Mouse (Mus musculus) liver, embryonic 12.5 days (tissue): ENCODE data around the gene Svopl. TPM values are rescaled to one million over a fixed set of nuclear protein-coding genes. Genes with fewer than 3 reads are reported as not detected.

Experiments
- ATAC-seq: fragments of 200-750 bp; cut with Nextera tagmentation; 2 replicates; pipeline ENCODE4 v1.8.0; 2017; ENCODE audit warnings: moderate number of reproducible peaks, mild to moderate bottlenecking, moderate library complexity
- H3K27ac ChIP-seq: fragments of 300-500 bp; sonication (generic); 2 replicates; pipeline ENCODE4 v1.5.1; 2016; ENCODE audit warnings: mild to moderate bottlenecking
- H3K27me3 ChIP-seq: fragments of 300-500 bp; sonication (generic); replicated peaks from 2 replicates; pipeline ENCODE4 v1.6.1; 2016; ENCODE audit warnings: mild to moderate bottlenecking, moderate library complexity
- H3K36me3 ChIP-seq: fragments of 300-500 bp; sonication (generic); 2 replicates; pipeline ENCODE4 v1.6.1; 2016; ENCODE audit warnings: mild to moderate bottlenecking, moderate library complexity
- H3K4me1 ChIP-seq: fragments of 300-500 bp; sonication (generic); 2 replicates; pipeline ENCODE4 v1.6.1; 2016
- H3K4me2 ChIP-seq: fragments of 300-500 bp; sonication (generic); 2 replicates; pipeline ENCODE4 v1.6.1; 2016; ENCODE audit warnings: mild to moderate bottlenecking, moderate library complexity
- H3K4me3 ChIP-seq: fragments of 300-500 bp; sonication (generic); 2 replicates; pipeline ENCODE4 v1.5.1; 2016; ENCODE audit warnings: mild to moderate bottlenecking, moderate library complexity
- H3K9ac ChIP-seq: fragments of 300-500 bp; sonication (generic); 2 replicates; pipeline ENCODE4 v1.6.1; 2016; ENCODE audit warnings: mild to moderate bottlenecking, moderate library complexity
- H3K9me3 ChIP-seq: fragments of 300-500 bp; sonication (generic); replicated peaks from 2 replicates; pipeline ENCODE4 v1.6.1; 2016; ENCODE audit warnings: mild to moderate bottlenecking, moderate library complexity
- WGBS: fragments of 180-500 bp; shearing (Covaris S2); methylation state at CpG from one replicate; pipeline ENCODE4 v1.1.7; 2016; ENCODE audit not compliant: insufficient replicate concordance; 5-methylcytosine and 5-hydroxymethylcytosine counted together
- polyA plus RNA-seq: library from polyadenylated mRNA; unstranded; fragments of >200 nt; fragmentation: Nextera tagmentation; extraction: Ambion mirVana; gene quantifications from 2 replicates; pipeline ENCODE4 v1.2.1, GENCODE M21; 2016

Gene Svopl
- 0.05 TPM in 1 of 2 replicates, not detected in the other for polyA plus RNA-seq

DNA sequence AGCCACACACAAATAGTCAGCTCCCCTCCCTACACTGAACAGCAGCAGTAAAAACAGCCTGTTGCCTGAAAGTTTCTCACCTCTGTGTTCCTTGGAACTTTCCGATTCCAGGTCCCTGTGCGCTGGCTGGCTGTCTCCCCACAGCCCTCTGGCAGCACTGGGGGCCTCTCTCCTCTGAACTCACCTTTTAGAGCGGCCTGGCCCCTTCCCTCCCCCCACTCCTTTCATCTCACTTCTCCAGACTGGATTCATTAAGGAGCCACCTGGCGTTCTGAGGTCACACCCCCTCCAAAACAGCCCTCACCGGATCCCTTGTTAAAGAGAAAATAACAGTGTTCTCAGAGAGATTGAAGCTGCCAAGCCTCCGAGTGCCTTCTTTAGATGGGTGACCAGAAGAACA lies at the start of gene Svopl:
Gene Svopl (minus strand): TSS at position 159 of the 400 bp plus-strand sequence.
- Histone ChIP-seq H3K4me3 (no peak within 1 kb of the TSS), H3K4me1 (peaks cover 4% of the 10 kb centered on the region; the same call in 1 of the 2 replicates), H3K27ac (no peak within 1 kb of the TSS), H3K4me2 (no peak within 1 kb of the TSS), H3K36me3 (no peaks in the 10 kb centered on the region), H3K9ac (no peak within 1 kb of the TSS), H3K9me3 (no peaks in the 10 kb centered on the region), H3K27me3 (no peaks in the 10 kb centered on the region)
- WGBS: 46% methylated on average over 6 of the region's 6 CpGs
- no peak for ATAC-seq

DNA sequence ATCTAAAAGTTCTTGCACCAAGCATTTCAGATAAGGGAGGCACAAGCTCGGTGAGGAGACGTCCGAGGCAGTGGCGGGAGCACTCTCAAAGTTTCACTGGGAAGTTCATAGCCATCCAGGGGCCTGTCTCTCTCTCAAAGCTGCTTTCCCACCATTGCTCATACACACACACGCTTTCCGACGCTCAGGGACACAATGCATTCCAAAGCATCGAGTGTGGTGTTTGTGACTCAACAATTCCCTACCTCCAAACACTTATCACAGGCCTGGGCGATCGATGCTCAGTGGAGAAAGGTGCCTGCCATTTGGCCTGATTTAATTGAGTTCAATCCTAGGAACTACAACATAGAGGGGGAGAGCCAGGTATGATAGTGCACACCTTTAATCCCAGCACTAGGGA lies 47.9 kb upstream of the Svopl start:
- H3K9ac ChIP-seq: no peak overlapping the region
- ATAC-seq: no peak
- H3K36me3 ChIP-seq: no peaks in the 10 kb centered on the region
- H3K27me3 ChIP-seq: no peaks in the 10 kb centered on the region
- no peak overlapping the region for H3K4me3 ChIP-seq
- H3K27ac ChIP-seq: no peak overlapping the region
- WGBS: 78% methylated on average over 10 of the region's 10 CpGs
- H3K9me3 ChIP-seq: no peaks in the 10 kb centered on the region
- 0 out of 2 replicates have a peak, but pooled peaks cover 3% of the 10 kb centered on the region for H3K4me1 ChIP-seq
- no peak overlapping the region for H3K4me2 ChIP-seq

DNA sequence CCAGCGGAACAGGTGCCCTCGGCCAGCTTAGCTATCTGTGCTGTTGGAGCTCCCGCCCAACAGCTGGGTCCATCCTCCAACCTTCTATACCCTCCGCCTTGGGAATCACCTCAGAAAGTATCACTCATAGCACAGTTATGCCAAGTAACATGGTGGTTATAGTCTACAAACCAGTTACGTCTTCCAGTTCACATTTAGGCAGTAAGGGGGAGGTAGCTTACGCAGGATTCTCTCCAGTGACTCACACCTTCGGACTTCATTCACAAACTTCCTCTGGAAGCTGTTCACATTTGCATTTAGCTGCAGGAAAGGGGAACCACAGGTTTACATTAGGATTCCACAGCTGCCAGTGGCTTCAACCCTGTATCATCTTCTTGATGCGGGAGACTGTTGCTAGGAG lies 45.7 kb upstream of the Svopl start:
- Histone ChIP-seq H3K36me3 (no peaks in the 10 kb centered on the region), H3K9me3 (no peaks in the 10 kb centered on the region)
- ATAC-seq: no peak

DNA sequence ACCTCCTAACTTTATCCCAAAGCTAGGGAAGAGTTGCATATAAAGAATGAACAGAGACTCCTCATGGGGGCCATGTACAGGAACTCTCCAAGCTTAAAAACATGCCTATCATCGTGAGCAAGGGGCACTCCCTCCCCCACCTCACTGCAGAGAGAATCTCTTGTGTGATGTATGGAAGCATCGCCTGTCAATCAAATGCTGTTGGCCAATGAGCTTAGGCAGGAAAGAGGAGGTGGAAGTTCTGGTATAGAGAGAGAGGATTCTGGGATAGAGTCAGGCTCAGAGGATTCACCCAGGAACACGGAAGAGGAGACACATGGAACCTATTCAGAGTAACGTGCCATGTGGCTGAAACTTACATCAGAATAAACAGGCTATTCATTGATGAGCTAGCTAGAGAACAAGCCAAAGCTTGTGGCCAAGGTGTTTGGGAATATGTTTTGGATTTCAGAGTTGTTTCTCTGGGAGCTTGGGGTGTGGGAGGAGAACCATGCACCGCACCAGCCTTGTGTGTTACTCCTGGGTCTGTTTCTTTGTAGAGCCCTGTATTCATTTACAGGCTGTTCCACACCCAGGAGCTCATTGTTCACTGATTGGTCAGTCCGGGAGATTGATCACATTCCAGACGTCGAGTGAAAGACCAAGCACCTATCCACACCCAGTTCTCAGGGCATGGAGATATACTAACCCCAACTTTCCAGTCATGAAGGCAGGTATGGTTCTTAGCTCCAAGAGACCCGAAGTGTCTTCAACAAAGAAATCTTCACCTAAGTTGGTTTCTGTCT lies 40.6 kb upstream of the Svopl start:
- Histone ChIP-seq H3K9ac (no peak overlapping the region), H3K4me3 (no peak overlapping the region), H3K36me3 (no peaks in the 10 kb centered on the region), H3K9me3 (no peaks in the 10 kb centered on the region), H3K27me3 (no peaks in the 10 kb centered on the region), H3K27ac (no peak overlapping the region), H3K4me2 (no peak overlapping the region), H3K4me1 (no peaks in the 10 kb centered on the region)
- no peak for ATAC-seq
- 74% methylated on average over 9 of the region's 9 CpGs for WGBS

More for the DNA sequence above, 45.7 kb upstream of the Svopl start:
- Histone ChIP-seq H3K4me1 (0 out of 2 replicates have a peak, but pooled peaks cover 3% of the 10 kb centered on the region), H3K27ac (no peak overlapping the region), H3K4me3 (no peak overlapping the region), H3K9ac (no peak overlapping the region), H3K4me2 (no peak overlapping the region), H3K27me3 (no peaks in the 10 kb centered on the region)
- 77% methylated on average over 8 of the region's 8 CpGs for WGBS

DNA sequence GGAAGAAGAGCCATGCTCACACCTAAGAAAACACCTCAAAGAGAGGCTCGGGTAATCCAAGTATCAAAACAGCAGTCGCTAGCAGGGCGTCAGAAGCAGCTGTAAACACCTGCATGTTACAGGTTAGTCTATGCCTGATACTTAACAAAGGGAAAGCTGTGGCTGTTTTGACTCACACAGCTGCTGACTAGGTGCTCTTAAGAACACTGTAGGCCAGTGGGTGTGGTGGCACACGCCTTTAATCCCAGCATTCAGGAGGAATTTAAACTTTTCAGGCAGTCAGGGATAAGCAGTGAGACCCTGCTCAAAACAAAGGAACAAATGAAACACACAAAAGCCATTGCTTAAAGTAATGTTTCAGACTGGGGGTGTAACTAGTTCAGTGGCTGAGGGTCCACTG lies 36.4 kb upstream of the Svopl start:
- WGBS: 50% methylated on average over 4 of the region's 4 CpGs
- no peak overlapping the region for H3K9ac ChIP-seq

DNA sequence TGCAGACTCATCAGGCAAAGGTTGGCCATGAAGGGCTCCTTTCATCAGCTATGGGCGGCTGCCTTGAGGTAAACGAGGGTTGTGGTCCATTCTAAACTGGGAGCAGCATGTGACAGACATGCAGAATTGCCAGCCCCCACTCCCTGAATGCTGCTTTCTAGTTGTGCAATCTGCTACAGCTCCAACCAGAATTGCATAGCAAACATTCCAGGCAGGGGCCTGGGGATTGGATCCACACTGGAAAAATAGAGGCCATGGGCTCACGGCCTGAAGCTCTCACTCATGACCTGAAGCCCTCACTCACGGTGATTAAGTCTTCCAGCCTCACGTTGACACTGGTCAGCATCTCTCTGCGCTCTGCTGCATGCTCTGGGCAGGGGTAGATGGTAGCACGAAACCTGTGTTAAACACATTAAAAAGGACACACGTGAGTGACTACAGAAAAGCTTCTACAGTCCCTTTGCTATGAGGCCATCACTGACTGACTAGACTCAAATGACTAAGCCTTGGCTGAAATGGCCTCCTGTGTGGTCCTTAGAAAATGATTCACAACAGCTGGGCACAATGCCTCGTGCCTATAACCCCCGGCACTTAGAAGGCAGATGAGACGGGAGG lies 35.0 kb upstream of the Svopl start:
- no peak for ATAC-seq
- H3K27ac ChIP-seq: no peak overlapping the region
- WGBS: 64% methylated on average over 11 of the region's 11 CpGs

More for the DNA sequence above, 36.4 kb upstream of the Svopl start:
- Histone ChIP-seq H3K27me3 (no peaks in the 10 kb centered on the region), H3K27ac (no peak overlapping the region), H3K4me2 (no peak overlapping the region), H3K4me1 (peaks cover 8% of the 10 kb centered on the region; the same call in 1 of the 2 replicates), H3K9me3 (no peaks in the 10 kb centered on the region), H3K4me3 (no peak overlapping the region), H3K36me3 (no peaks in the 10 kb centered on the region)
- ATAC-seq: no peak

DNA sequence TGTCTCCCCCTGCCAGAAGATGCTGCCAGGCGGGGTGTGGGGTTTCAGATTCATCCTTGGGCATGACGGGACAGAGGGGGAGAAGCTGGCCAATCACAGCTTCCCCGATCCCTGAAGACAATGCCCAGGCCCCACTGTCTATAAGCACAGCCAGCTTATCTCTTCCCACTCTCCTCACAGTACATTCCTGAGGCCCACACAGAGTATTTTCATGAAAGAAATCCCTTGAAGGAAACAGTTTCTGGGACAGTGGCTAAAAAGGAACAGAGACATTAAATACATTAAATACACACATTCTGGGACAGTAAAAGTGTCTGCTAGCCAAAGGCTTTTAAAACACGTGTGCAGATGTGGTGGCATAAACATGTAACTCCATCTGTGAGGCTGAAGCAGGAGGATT lies 33.6 kb upstream of the Svopl start:
- Histone ChIP-seq H3K4me3 (no peak overlapping the region), H3K9me3 (no peaks in the 10 kb centered on the region), H3K27ac (no peak overlapping the region), H3K36me3 (no peaks in the 10 kb centered on the region), H3K4me2 (no peak overlapping the region), H3K27me3 (no peaks in the 10 kb centered on the region), H3K4me1 (peaks cover 8% of the 10 kb centered on the region; the same call in 1 of the 2 replicates), H3K9ac (no peak overlapping the region)
- WGBS: 55% methylated on average over 4 of the region's 4 CpGs
- ATAC-seq: no peak

More for the DNA sequence above, 35.0 kb upstream of the Svopl start:
- no peaks in the 10 kb centered on the region for H3K36me3 ChIP-seq
- H3K4me1 ChIP-seq: peaks cover 8% of the 10 kb centered on the region; the same call in 1 of the 2 replicates
- no peak overlapping the region for H3K9ac ChIP-seq
- H3K27me3 ChIP-seq: no peaks in the 10 kb centered on the region
- H3K9me3 ChIP-seq: no peaks in the 10 kb centered on the region
- H3K4me3 ChIP-seq: no peak overlapping the region
- H3K4me2 ChIP-seq: no peak overlapping the region

DNA sequence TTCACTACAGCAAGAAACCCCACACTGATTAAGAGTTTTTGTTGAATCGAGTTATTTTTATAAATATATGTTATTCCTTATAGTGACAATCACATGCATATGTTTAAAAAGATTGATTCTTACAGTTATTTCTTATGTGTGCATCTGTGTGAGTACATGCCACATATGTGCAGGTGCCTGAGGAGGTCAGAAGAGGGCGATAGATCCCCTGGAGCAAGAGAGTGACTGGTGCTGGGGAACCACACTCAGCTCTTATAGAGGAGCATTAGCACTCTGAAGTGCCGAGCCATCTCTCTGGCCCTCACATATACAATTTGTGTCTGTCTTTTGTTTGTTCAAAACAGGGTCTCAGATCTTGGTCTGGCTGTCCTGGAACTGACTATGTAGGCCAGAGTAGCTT lies 26.8 kb upstream of the Svopl start:
- Histone ChIP-seq H3K36me3 (no peaks in the 10 kb centered on the region), H3K4me3 (no peak overlapping the region), H3K27me3 (no peaks in the 10 kb centered on the region), H3K9ac (no peak overlapping the region), H3K4me2 (no peak overlapping the region), H3K9me3 (0 out of 2 replicates have a peak, but pooled peaks cover 7% of the 10 kb centered on the region), H3K27ac (no peak overlapping the region), H3K4me1 (peaks cover 23% of the 10 kb centered on the region)
- 77% methylated on average over 3 of the region's 3 CpGs for WGBS
- ATAC-seq: no peak

DNA sequence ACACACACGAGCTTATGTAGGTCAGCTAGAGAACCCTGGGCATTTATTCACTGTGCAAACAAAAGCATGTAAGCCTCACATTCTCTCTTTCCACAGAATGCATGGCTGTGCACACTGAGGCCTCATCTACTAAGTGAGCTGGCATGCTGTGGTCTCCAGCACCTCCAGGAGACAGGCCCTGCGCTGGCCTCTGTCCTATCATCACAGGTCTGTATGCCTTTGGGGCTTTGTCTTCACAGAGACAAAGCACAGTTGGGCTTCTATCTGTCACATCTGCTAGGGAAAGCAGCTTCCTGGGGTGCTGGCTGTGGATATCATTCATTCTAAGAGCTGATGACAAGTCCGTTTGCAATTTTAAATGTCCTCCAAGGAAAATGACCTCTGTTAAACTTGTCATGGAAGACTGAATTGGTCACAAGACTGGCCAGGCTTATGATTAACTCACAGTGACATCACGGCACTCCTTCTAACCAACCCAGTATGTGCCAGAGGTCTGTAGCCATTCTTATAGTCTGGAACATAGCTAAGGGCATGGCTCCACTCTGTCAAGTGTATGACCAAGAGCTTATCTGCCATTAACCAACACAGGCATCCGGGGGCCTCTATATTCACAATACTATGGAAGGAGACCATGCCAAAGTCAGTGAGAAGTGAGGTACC lies 25.5 kb upstream of the Svopl start:
- Histone ChIP-seq H3K9ac (no peak overlapping the region), H3K36me3 (no peaks in the 10 kb centered on the region), H3K27ac (0 out of 2 replicates have a peak overlapping the region, but pooled peaks have one; percentile 7), H3K4me2 (no peak overlapping the region), H3K4me3 (no peak overlapping the region), H3K9me3 (0 out of 2 replicates have a peak, but pooled peaks cover 7% of the 10 kb centered on the region), H3K27me3 (no peaks in the 10 kb centered on the region), H3K4me1 (peaks cover 23% of the 10 kb centered on the region)
- ATAC-seq: peak; percentile 61
- 53% methylated on average over 5 of the region's 5 CpGs for WGBS

DNA sequence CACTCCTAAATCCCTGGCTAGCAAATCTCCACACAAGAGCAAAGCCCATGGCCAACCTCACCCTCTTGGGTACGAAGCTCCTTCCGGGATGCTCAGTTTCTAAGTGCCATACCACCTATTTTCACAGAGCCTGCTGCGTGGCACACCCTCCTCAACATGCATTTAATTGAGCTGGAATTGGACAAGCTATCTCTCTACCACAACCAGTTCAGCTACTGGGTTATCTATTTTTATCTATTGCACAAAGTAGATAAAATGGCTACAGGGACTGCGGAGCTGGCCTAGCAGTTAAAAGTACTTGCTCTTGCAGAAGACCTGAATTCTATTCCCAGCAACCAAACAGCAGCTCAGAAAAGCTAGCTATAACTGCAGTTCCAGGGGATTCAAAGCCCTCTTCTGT lies 24.5 kb upstream of the Svopl start:
- 0 out of 2 replicates have a peak, but pooled peaks cover 7% of the 10 kb centered on the region for H3K9me3 ChIP-seq
- H3K27ac ChIP-seq: no peak overlapping the region
- H3K4me1 ChIP-seq: peaks cover 23% of the 10 kb centered on the region
- H3K36me3 ChIP-seq: no peaks in the 10 kb centered on the region
- no peak overlapping the region for H3K4me3 ChIP-seq
- ATAC-seq: peak; percentile 63; the same call in 1 of the 2 replicates
- no peak overlapping the region for H3K9ac ChIP-seq
- WGBS: 59% methylated on average over 4 of the region's 4 CpGs
- peak overlapping the region; percentile 3; the same call in 1 of the 2 replicates for H3K4me2 ChIP-seq
- no peaks in the 10 kb centered on the region for H3K27me3 ChIP-seq

DNA sequence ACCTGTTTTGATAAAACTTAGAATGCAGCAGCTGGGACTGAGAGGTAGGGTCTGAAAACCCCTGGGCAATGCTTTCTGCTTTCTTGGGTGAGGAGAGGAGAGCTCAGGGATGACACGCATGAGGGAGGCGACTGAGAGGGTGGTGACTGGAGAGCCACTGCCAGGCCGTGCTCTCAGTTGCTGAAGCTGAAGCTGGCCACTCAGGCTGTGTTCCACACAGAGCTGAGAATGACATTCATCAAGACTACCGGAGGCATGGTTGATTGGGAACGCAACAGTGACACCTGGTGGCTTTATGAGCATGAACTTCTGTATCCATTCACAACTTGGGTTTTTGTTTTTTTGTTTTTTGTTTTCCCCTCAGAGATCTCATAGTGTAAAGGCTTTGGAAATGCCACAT lies 19.4 kb upstream of the Svopl start:
- WGBS: 7% methylated on average over 5 of the region's 5 CpGs
- Histone ChIP-seq H3K4me1 (peaks cover 9% of the 10 kb centered on the region), H3K4me2 (no peak overlapping the region), H3K4me3 (no peak overlapping the region), H3K9ac (no peak overlapping the region), H3K27ac (no peak overlapping the region), H3K27me3 (no peaks in the 10 kb centered on the region), H3K9me3 (peaks cover 11% of the 10 kb centered on the region; the same call in 1 of the 2 replicates), H3K36me3 (no peaks in the 10 kb centered on the region)
- ATAC-seq: no peak
